Mouse (Mus musculus): ENCODE measurements around the gene Tent4a.

Tent4a gene

DNA sequence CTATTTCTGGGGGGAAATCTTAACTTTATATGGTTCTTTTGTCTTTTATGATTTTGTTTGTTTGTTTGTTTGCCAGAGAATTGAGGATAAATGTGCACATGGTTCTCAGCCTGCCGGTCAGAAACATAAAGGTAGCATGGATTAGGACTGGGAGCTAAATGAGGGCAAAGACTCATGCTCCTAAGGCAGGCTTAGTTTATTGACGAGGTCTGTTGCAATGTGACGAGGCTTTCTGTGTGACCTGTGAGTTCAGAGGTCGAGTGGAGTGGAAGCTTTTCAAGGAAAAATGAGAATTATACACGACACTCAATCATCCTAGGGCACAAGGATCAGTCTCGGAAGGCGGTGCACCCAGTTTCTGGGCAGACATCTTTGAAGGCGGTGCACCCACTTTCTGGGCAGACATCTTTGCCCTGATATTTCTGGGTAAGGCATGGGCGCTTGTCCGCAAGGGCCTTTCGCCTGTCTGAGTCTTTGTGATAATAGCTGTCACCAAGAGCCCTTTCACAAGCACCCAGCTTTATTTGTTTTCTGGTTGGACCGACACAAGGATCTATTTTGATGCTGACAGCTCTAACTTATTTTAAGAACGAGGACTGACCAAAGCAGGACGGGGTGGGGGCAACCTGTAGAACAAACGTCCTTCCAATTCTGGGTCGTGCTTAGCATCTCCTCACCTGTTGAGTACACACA, 13.2 kb upstream of the Tent4a start:
- DNase-seq (ENCODE audit: low read depth, low spot score) = no peak

GRCm38 (mm10) chr13:69545019-69545418, 10.6 kb upstream of the Tent4a start:
- peak; percentile 61 for DNase-seq (ENCODE audit: low read depth, low spot score)

DNA sequence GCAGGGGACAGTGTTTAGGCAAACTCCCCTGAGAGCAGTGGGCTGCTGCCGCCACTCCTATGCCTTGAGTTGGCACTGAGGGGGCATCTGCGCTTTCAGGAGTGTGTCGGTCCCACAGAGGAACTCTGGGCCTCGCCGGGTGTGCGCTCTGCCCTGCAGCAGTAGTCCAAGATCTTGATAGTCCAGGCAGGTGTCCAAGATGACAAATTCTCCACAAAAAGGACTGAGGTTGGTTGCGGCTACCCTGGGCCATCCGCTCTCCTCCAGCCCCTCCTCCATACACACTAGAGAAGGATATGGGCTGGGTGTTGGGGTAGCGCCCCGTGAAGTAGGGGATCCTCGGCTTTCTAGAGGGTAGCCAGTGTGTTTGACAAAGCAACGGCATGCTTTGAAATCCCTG, 9.2 kb upstream of the Tent4a start:
- DNase-seq (ENCODE audit: low read depth, low spot score) = no peak

GRCm38 (mm10) chr13:69542571-69543352, 8.3 kb upstream of the Tent4a start:
- no peak for DNase-seq (ENCODE audit: low read depth, low spot score)

- DNase-seq (ENCODE audit: low read depth, low spot score) = no peak
Measured at GRCm38 (mm10) chr13:69541776-69542175, 7.4 kb upstream of the Tent4a start.

GRCm38 (mm10) chr13:69541209-69541608, 6.8 kb upstream of the Tent4a start:
- no peak for DNase-seq (ENCODE audit: low read depth, low spot score)

DNA sequence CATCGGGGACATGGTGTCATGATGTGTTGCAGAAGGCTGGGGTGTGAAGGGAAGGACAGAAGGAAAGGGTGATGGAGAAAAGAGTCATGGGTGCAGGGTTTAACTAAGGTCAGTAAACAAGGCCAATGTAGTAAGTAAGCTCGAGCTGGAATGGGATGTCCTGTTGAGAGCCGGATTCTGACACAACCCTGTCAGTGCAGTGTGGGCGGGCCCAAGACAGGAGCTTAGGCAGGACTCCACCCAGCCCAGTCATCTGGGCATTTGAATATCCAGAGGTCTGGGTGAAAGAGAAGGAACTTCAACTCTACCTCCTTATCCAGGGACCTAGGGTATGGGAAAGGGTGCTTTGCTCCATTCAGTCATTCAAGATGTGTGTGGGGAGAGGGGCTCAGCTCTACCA, 3.9 kb upstream of the Tent4a start:
- DNase-seq (ENCODE audit: low read depth, low spot score) = no peak

GRCm38 (mm10) chr13:69537366-69537765, 2.9 kb upstream of the Tent4a start:
- DNase-seq (ENCODE audit: low read depth, low spot score) = no peak

DNA sequence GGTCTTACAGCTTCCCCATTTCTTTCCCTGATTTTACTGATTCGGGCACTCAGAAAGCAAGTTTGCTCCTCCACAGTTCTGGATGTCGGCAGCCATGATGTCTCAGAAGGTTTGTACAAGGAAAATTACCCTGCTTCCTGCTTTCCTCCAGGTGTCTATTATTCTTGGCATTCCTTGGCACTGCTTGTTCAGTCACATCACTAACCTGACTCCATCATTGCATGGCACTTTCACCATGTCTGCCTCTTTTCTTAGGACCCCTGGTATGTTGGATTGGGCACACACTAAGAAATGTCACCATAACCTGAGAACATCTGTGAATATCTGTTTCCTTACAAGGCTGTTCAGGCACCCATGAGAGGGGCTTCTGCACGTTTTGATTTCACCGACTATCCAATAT, 1.6 kb upstream of the Tent4a start:
- DNase-seq (ENCODE audit: low read depth, low spot score) = no peak

GRCm38 (mm10) chr13:69534654-69535551, 486 bp upstream of the Tent4a start:
- DNase-seq (ENCODE audit: low read depth, low spot score) = peak; percentile 96

GRCm38 (mm10) chr13:69533405-69534333, 748 bp downstream of the Tent4a start, which contains the start of gene Nsun2:
Gene Nsun2, plus strand, starts transcription at chr13:69533746.
- DNase-seq (ENCODE audit: low read depth, low spot score) = peak; percentile 48

DNA sequence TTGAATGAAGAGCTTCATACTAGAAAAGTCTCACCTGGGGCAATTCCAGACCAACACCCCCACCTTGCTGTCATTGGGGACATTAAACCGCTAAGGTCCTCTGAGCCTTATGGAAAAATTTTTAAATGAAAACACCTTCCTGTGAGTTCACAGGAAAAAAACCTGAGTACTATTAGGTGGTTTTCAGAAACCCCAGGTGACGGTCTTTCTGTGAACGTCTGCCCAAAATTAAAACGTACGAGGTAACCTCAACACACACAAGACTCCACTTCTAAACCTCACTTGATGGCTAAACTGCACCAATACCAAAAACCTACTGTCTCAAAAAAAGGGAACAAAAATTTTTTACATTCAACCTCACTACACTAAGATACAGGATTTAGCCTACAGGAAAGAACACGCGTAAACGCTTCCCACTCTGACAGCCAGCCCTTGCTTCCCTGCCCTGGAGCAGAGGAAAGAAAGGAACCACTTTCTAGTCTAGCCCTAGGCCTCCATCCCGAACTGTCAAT, 1.5 kb downstream of the Tent4a start:
- DNase-seq (ENCODE audit: low read depth, low spot score) = peak; percentile 51

GRCm38 (mm10) chr13:69532101-69532892, 2.1 kb downstream of the Tent4a start:
- no peak for DNase-seq (ENCODE audit: low read depth, low spot score)

DNA sequence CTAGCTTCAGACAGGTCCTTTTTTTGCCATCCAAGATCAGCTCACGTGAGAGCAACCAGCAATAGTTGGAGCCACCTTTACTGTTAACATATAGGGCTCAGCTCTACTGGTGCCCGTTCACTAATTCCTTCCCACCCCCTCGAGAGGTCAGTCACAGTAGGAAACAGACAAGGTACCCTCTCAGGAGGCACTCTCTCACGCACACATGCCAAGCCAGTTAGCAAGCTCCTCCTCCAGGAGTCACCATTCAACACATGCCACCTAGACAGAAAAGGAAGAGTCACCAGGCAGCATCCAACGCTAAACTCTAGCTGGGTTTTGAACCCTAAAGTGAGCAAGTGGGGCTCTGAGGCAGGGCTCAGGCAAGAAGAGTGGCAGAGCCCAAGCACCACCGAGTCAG, 3.0 kb downstream of the Tent4a start:
- DNase-seq (ENCODE audit: low read depth, low spot score) = no peak

DNA sequence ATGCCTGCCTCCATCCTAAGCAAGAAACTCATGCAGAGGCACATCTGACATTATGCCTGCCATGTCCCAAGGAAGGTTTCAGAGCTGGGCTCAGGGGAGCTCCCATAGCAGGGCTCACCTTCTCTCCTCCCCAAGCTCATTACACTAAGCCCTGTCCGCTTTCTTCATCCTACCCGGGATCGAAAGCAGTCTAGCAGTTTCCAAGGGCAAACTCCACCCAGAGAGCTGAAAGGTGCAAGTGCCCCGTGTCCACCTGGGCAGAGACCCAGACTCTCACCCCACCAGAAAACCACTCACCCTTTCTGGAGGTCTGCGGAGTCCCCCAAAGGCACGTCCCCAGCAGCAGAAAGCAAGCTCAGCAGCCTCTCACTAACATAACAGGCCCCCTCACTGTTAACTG, 3.5 kb downstream of the Tent4a start:
- DNase-seq (ENCODE audit: low read depth, low spot score) = no peak

GRCm38 (mm10) chr13:69530156-69530555, 4.3 kb downstream of the Tent4a start:
- DNase-seq (ENCODE audit: low read depth, low spot score) = no peak

DNA sequence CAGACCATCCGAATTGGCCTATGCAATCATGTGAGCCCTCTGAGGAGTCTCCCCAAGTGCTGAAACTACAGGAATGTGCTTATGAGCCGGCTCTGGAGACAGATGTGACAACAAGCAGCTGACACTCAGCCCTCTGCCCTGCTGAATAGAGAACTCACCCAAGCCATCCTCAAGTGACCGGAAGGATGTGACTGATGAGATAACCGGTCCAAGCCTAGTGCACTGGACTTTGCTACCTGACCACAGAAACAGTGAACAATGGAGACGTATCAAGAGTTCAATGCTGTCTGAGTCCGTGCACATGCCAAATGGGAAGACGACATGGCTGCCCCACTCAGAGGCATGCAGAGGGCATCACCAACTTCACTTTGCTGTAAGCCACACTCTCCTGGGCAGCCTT, 5.9 kb downstream of the Tent4a start:
- no peak for DNase-seq (ENCODE audit: low read depth, low spot score)

- DNase-seq (ENCODE audit: low read depth, low spot score) = no peak
Measured at GRCm38 (mm10) chr13:69525867-69526266, 8.6 kb downstream of the Tent4a start.

- DNase-seq (ENCODE audit: low read depth, low spot score) = no peak
Measured at GRCm38 (mm10) chr13:69524158-69524530, 10.3 kb downstream of the Tent4a start.
